Mouse (Mus musculus) embryonic fibroblast, embryonic 13.5 days (primary cell): ENCODE data around the gene Exoc3l4.

Experiments used
- CTCF ChIP-seq: IDR thresholded peaks from 2 replicates; pipeline ENCODE4 v1.5.1; 2011; ENCODE audit warnings: mild to moderate bottlenecking, control low read depth, low read length, moderate library complexity, borderline replicate concordance; ENCODE audit not compliant: insufficient read depth
- POLR2A ChIP-seq: IDR thresholded peaks from 2 replicates; pipeline ENCODE4 v1.6.1; 2011; ENCODE audit warnings: low read depth, mild to moderate bottlenecking, control low read depth, low read length, moderate library complexity

- no peak for TF ChIP-seq POLR2A
- peak; percentile 84 for TF ChIP-seq CTCF
Observed at GRCm38 (mm10) chr12:111425258-111425657, 8.4 kb downstream of the Exoc3l4 start.
